Mouse (Mus musculus): ENCODE measurements around the gene Creg2. TPM values are rescaled to one million over a fixed set of nuclear protein-coding genes. Genes with fewer than 3 reads are reported as not detected.

Creg2 gene
- polyA plus RNA-seq (2014; fragmentation: Illumina TruSeq; extraction: RNeasy Lipid Tissue Mini Kit (QIAGEN cat#74804); ENCODE audit: insufficient read depth, low read depth, low replicate concordance) = 0.08 TPM

DNA sequence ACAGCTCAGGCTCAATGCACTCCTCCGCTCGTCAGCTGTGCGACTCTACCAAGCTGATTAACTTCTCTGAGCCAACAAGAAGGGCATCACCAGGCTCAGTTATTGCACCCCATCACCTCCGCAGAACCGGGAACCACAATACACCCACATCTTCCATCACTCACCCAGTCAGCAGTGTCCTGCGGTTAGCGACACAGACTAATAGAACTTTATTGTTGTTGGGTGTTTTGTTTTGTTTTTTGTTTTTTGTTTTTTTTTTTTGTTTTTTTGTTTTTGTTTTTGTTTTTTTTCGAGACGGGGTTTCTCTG is at the start of gene Creg2:
Creg2 (minus strand) TSS at position 234 of the 308 bp plus-strand sequence.

DNA sequence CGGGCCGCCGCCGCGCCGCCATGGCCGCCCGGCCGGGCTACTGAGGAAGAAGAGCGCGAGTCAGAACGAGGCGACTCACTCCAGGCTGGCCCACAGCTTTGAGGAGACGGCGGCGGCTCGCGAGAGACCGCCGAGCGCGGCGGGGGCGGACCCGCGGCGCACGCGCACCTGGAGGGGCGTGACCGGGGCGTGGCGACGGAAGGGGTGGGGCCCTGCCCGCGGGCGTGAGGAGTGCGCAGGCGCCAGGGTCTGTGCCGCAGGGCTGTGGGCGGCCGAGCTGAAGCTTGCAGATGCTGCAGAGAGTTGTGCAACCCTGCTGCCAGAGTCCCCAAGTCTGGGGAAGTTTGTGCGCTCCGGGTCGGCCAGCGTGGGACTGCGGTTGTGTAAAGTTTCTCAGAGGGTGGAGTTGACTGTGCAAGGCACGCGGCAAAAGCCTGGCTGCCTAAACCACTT is 74.0 kb downstream of the Creg2 start, which contains the start of gene Rnf149:
Rnf149 (minus strand) TSS at position 153 of the 453 bp plus-strand sequence.

Other genes with a start within 250 kb of the Creg2 start
- gene Tbc1d8, start 172.7 kb downstream of the Creg2 start, polyA plus RNA-seq (2014; fragmentation: Illumina TruSeq; extraction: RNeasy Lipid Tissue Mini Kit (QIAGEN cat#74804); ENCODE audit: insufficient read depth, low read depth, low replicate concordance) = 9.7 TPM
- 11.5 TPM for gene Cnot11, start 116.5 kb downstream of the Creg2 start, polyA plus RNA-seq (2014; fragmentation: Illumina TruSeq; extraction: RNeasy Lipid Tissue Mini Kit (QIAGEN cat#74804); ENCODE audit: insufficient read depth, low read depth, low replicate concordance)
- gene Rnf149, start 74.1 kb downstream of the Creg2 start, polyA plus RNA-seq (2014; fragmentation: Illumina TruSeq; extraction: RNeasy Lipid Tissue Mini Kit (QIAGEN cat#74804); ENCODE audit: insufficient read depth, low read depth, low replicate concordance) = 16.6 TPM
- gene Rfx8, start 69.5 kb upstream of the Creg2 start, polyA plus RNA-seq (2014; fragmentation: Illumina TruSeq; extraction: RNeasy Lipid Tissue Mini Kit (QIAGEN cat#74804); ENCODE audit: insufficient read depth, low read depth, low replicate concordance) = not detected
- not detected for gene Gm3646, start 153.9 kb upstream of the Creg2 start, polyA plus RNA-seq (2014; fragmentation: Illumina TruSeq; extraction: RNeasy Lipid Tissue Mini Kit (QIAGEN cat#74804); ENCODE audit: insufficient read depth, low read depth, low replicate concordance)
- 28.9 TPM for gene Map4k4, start 249.4 kb upstream of the Creg2 start, polyA plus RNA-seq (2014; fragmentation: Illumina TruSeq; extraction: RNeasy Lipid Tissue Mini Kit (QIAGEN cat#74804); ENCODE audit: insufficient read depth, low read depth, low replicate concordance)

Measured in lung, adult 10 weeks (tissue).